Mouse (Mus musculus): Measurements from ENCODE around the gene Arhgap45. TPM values are rescaled to one million over a fixed set of nuclear protein-coding genes. Genes with fewer than 3 reads are reported as not detected.

Gene Arhgap45
- total RNA-seq, 4 experiments from 2014 or later: 0.48 to 1.3 (median 0.84) TPM

DNA sequence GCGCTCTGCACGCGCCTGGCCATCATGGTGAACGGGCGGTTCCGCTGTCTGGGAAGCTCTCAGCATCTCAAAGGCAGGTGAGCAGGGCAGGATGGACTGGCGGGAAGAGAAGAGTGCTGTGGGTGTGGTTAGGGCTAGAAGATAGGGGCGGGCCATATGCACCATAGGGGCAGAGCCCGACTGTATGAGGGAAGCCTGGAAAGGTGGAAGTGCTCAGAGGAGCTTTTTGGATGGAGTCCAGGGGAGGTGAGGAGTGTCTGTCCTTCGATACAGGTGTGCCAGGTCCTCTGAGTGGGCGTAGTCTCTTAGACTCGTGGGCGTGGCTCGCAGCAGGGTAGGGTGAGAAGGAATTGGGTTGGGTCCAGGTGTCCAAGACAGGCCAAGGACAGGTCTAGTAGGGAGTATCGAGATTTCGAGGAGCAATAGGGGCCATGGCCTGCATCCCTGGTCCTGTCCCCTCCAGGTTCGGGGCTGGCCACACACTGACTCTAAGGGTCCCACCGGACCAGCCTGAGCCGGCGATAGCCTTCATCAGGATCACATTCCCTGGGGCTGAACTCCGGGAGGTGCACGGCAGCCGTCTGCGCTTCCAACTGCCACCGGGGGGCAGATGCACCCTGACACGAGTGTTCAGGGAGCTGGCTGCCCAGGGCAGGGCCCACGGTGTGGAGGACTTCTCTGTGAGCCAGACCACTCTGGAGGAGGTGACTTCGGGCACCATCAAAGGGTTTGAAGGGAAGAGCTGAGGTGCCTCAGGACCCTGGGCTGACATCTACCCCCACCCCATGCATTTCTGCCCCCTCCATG lies 1.8 kb upstream of the Arhgap45 start:
- DNase-seq (ENCODE audit: low spot score in 2 of 2): no peak

- DNase-seq (ENCODE audit: low spot score in 2 of 2): no peak
Observed at GRCm38 (mm10) chr10:80015583-80015982, 870 bp upstream of the Arhgap45 start.

- DNase-seq (ENCODE audit: low spot score in 2 of 2): no peak
Observed at GRCm38 (mm10) chr10:80016931-80017330, 478 bp downstream of the Arhgap45 start.

DNA sequence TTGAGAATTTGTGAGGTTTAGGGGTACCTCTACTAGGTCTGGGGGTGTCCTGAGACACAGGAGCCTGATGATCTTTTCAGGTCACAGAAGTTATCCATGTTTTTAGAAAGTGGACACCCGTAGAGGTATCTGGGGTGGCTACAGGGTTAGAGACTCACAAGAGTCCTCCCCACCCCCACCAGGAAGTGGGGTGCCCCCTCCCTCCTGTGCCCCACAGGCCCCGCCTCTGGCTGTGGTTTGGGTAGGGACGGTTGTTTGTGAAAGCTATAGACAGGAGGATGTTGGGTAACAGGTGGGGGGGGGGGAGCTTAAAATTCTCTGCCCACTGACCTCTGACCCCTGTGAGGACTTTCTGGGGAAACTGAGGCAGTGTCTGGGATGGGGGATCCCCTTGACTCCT lies 908 bp downstream of the Arhgap45 start:
- DNase-seq (ENCODE audit: low spot score in 2 of 2): no peak

DNA sequence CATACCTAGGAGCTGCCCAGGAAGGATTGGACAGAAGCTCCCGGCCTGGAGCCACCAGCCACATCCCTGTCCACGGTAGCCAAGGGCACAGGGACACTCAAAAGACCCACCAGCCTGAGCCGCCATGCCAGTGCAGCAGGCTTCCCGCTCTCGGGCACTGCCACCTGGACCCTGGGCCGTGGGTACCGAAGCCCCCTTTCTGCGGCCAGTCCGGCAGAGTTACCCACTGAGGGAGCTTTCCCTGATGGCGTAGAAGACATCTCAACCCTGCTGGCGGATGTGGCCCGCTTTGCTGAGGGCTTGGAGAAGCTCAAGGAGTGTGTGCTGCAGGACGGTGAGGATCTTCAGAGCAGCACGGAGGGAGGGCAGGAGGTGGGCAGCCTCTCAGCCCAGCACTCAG lies 1.3 kb downstream of the Arhgap45 start:
- DNase-seq (ENCODE audit: low spot score in 2 of 2): no peak

DNA sequence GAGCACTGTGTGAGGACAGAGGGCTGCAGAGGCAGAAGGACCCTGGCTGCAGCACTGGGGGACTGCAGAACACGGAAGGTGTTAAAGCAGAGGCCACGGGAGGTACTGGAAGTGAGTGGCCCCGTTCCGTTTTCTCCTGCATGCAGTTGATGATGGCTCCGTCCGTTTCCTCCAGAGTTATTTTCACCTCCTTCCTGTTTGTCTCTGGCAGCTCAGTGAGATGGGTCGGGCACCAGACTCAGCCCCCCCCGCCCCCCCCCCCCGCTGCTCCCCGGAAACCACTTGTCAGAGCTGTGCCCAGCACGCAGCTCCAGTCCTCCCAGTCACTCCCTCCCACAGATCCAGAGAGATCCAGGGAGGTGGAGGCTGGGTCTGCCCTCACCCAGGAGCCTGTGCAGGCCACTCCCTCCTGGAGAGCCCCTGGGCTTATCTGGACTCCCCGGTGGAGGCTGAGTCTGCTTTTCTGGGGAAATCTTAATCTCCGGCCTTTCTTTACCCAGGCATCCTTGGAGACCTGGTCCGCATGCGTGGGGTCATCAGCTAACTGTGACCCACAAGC lies 2.4 kb downstream of the Arhgap45 start:
- no peak for DNase-seq (ENCODE audit: low spot score in 2 of 2)

DNA sequence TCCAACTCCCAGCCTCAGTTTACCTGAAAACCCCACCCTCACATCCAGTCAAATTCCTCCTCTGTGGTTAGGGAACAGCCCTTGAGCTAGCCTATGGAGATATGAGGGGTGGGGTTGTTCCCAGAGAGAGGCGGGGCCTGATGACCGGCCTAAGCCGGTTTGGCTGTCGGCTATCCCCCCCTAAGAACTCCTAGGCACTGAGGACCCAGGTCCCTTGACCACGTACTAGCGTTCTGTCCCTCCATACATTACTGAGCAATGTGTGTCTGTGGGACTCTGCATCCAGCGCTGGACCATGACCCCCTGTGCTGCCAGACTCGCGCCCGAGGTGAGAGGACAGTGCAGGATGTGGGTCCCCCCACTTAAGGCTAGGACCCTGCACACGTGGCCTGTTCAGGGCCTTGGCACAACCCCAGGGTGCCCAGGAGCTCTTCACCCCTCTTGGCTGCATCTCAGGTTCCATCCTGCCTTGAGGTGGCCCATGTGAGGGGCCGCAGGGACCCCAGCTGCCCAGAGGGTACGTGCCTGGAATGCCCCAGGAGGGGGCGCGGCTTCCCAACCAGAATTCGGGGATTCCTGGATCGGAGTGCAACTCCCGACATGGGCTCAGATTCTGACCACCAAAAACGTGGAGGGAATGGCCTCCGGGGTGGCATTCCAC lies 3.1 kb downstream of the Arhgap45 start:
- no peak for DNase-seq (ENCODE audit: low spot score in 2 of 2)

DNA sequence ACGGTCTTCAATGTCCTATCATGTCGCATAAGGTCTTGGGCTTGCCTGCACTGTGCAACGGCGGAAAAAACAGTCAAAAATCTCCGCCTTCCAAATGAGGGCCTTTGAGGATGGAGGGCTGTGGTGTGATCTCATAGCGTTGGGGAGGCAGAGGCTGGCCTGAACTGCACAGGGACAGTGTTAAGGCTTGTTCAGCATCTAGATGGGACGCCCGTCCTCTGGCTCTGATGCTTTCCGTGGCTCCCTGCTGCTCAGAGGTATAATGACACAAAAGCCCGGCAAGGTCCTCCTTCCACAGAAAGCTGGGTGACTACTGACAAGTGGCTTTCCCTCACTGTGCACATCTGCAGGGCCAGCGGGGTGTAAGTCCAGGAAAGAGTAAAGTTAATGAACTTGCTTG lies 3.7 kb downstream of the Arhgap45 start:
- DNase-seq (ENCODE audit: low spot score in 2 of 2): no peak

GRCm38 (mm10) chr10:80020603-80021319 lies 4.3 kb downstream of the Arhgap45 start:
- no peak for DNase-seq (ENCODE audit: low spot score in 2 of 2)

- DNase-seq (ENCODE audit: low spot score in 2 of 2): no peak
Observed at GRCm38 (mm10) chr10:80021320-80021641, 4.8 kb downstream of the Arhgap45 start.

DNA sequence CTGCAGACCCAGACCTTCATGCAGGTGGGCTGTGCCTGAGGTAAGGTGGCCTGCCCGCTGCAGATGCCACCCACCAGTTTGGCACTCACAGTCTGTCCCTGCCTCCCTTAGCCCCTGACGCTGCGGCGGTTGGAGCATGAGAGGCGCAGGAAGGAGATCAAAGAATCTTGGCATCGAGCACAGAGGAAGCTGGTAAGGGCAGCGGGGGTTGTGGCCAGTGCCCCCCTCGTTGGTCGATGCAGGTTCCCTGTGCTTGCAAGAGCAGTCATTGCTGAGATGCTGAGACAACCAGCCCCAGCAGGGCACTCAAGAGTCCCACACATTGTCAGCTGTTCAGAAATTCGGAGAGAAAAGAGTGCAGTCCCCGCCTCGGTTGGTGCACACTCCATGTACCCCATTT lies 5.7 kb downstream of the Arhgap45 start:
- DNase-seq (ENCODE audit: low spot score in 2 of 2): no peak

- DNase-seq (ENCODE audit: low spot score in 2 of 2): no peak
Observed at GRCm38 (mm10) chr10:80022806-80023205, 6.4 kb downstream of the Arhgap45 start.

- DNase-seq (ENCODE audit: low spot score in 2 of 2): no peak
Observed at GRCm38 (mm10) chr10:80023758-80024157, 7.3 kb downstream of the Arhgap45 start.

DNA sequence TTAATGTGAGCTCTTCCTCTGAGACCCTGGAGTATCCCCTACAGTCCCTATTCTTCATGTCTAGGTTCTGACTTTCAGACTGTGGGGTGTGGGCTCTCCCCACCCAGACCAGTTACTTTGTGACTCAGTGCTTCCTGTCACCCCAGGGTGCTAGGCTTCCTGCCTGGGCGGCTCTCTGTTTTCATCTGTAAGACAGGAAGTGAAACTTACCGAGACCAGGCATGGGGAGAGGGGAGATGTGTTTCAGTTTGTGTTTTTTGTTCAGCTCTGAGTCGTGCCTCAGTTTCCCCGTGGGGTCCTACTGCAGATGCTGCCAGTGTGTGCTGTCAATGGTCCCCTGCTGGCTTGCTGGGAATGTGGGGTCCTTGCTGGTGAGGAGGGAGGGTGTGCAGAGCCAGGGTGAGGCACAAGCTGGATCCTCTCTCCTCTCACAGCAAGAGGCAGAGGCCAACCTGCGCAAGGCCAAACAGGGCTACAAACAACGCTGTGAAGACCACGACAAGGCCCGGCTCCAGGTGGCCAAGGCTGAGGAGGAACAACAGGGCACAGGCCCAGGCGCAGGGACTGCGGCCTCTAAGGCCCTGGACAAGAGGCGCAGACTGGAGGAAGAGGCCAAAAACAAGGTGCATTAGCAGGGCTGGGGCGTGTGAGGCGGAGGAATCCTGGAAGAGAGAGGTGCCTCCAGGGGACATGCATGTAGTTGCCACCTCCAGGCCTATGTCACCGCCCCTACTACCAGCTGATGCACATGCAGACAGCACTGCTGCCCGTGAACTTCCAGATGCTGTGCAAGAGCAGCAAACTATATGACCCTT lies 8.0 kb downstream of the Arhgap45 start:
- DNase-seq (ENCODE audit: low spot score in 2 of 2): no peak

DNA sequence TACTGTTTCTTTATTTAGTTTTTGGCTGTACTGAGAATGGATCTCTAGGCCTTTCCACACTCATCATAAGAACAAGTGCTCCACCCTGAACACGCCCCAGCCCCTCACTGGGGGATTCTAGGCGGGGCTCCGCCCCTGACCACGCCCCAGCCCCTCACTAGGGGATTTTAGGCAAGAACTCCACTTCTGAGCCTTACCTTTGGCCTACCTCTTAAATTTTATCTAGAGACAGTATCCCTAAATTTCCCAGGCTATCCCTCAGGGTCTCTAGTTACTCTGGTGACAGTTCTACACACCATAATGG lies 8.5 kb downstream of the Arhgap45 start:
- no peak for DNase-seq (ENCODE audit: low spot score in 2 of 2)

- no peak for DNase-seq (ENCODE audit: low spot score in 2 of 2)
Observed at GRCm38 (mm10) chr10:80025463-80025862, 9.0 kb downstream of the Arhgap45 start.

DNA sequence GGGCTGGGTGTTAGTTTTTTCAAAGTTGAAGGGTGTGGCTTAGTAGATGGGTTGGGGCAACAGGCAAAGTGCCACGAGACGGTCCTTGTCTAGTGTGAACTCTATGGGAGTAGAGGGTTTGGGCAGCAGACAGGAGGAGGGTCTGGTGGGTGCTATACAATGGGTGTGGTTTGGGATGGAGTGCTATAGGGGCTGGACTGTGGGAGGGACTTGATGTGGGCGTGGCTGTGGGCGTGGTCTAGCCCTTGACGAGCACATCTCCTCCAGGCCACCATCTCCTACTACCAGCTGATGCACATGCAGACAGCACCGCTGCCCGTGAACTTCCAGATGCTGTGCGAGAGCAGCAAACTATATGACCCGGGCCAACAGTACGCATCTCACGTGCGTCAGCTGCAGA lies 9.4 kb downstream of the Arhgap45 start:
- DNase-seq (ENCODE audit: low spot score in 2 of 2): no peak

DNA sequence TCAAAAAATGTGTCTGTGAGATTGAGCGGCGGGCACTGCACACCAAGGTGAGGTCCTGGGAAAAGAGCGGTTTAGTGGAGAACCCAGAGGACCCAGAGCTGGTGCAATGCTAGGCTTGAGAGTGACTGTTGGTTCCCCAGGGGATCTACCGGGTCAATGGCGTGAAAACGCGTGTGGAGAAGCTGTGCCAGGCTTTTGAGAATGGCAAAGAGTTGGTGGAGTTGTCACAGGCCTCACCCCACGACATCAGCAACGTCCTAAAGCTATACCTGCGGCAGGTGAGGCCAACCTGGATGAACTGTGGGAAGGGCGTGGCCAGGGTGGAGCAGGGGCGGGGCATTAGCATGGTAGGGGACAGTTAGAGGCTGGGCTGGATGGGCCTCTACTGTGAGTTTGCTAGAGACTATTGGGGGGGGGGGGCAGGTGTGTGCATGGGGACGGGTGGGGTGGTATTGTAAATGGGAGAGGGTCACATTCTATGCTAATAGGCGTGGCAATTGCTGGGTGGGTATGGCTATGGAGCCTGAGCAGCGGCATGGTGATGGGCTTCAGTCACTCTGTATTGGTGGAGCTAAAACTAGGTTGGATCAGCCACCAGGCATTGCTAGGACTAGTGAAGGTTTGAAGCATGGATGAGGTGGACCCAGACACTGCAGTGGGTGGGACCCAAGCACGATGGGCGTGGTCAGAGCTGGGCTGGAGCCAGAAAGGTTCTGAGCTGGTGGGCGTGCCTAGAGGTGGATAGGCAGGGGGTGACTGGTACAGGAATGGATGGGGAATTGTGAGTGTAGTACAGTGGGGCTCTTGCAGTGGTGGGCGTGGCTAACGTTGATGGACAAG lies 11.4 kb downstream of the Arhgap45 start:
- DNase-seq (ENCODE audit: low spot score in 2 of 2): no peak

GRCm38 (mm10) chr10:80028521-80028846 lies 12.0 kb downstream of the Arhgap45 start:
- no peak for DNase-seq (ENCODE audit: low spot score in 2 of 2)

- no peak for DNase-seq (ENCODE audit: low spot score in 2 of 2)
Observed at GRCm38 (mm10) chr10:80030191-80030590, 13.7 kb downstream of the Arhgap45 start.

DNA sequence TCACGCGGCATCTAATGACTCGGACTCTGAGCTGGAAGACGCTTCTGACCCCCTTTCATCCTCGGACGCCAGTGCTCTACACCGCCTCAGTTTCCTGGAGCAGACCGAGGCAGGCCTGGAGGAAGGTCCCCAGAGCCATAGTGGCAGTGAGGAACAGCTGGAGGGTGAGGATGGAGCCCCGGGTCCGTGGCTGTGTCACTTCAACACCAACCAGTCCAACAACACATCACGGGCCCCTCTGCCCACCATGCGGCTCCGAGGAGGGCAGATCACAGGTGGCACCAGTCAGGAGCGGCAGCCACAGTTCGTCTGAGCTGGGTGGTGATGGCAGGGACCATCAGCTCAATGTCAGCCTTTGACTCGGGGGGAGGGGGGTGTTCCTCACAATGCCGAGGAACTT lies 14.3 kb downstream of the Arhgap45 start:
- DNase-seq (ENCODE audit: low spot score in 2 of 2): no peak
